Mouse (Mus musculus) erythroblast, adult 5-6 weeks (primary cell): ENCODE measurements around the gene Tbc1d10a. TPM values are rescaled to one million over a fixed set of nuclear protein-coding genes. Genes with fewer than 3 reads are reported as not detected.

Experiments used
- ATAC-seq: replicated peaks from 2 replicates; pipeline ENCODE4 v1.8.0; 2016; ENCODE audit warnings: moderate number of reproducible peaks, mild to moderate bottlenecking, moderate TSS enrichment, inconsistent platforms; ENCODE audit not compliant: poor library complexity, low FRiP score, severe bottlenecking
- total RNA-seq, 2 experiments: library from RNA; stranded (forward) in 1 of 2; stranded (reverse) in 1 of 2; fragments of 150-400 nt in 1 of 2; fragments of 200-764, 138-1000 nt in 1 of 2; gene quantifications; 2 replicates each; pipeline versions ENCODE4 v1.2.3 to v1.2.4; 2015 to 2017; ENCODE audit warnings: low replicate concordance in 2 of 2

The Tbc1d10a gene
- total RNA-seq, 2 experiments from 2014 or later: 1.4 to 3.5 TPM

- no peak for ATAC-seq
Observed at GRCm38 (mm10) chr11:4210786-4211185, 24.2 kb downstream of the Tbc1d10a start.

- no peak for ATAC-seq
Observed at GRCm38 (mm10) chr11:4213107-4213506, 26.5 kb downstream of the Tbc1d10a start.

GRCm38 (mm10) chr11:4214572-4214971 is 28.0 kb downstream of the Tbc1d10a start:
- no peak for ATAC-seq

- ATAC-seq: no peak
Observed at GRCm38 (mm10) chr11:4215061-4215460, 28.5 kb downstream of the Tbc1d10a start.

GRCm38 (mm10) chr11:4216248-4217000 is 29.8 kb downstream of the Tbc1d10a start:
- no peak for ATAC-seq

GRCm38 (mm10) chr11:4217914-4218629 is 31.5 kb downstream of the Tbc1d10a start, which contains the start of gene Castor1:
Gene Castor1 (plus strand): TSS chr11:4218225.
- peak; percentile 91 for ATAC-seq

- no peak for ATAC-seq
Observed at GRCm38 (mm10) chr11:4218637-4219036, 32.0 kb downstream of the Tbc1d10a start.

GRCm38 (mm10) chr11:4219317-4219751 is 32.7 kb downstream of the Tbc1d10a start:
- ATAC-seq: no peak

GRCm38 (mm10) chr11:4219908-4220307 is 33.3 kb downstream of the Tbc1d10a start:
- ATAC-seq: no peak

GRCm38 (mm10) chr11:4220443-4221400 is 34.1 kb downstream of the Tbc1d10a start:
- peak; percentile 54 for ATAC-seq

- no peak for ATAC-seq
Observed at GRCm38 (mm10) chr11:4222046-4222950, 35.7 kb downstream of the Tbc1d10a start.

- ATAC-seq: peak; percentile 61
Observed at GRCm38 (mm10) chr11:4223393-4224188, 37.0 kb downstream of the Tbc1d10a start.

- ATAC-seq: no peak
Observed at GRCm38 (mm10) chr11:4224223-4224622, 37.6 kb downstream of the Tbc1d10a start.

- no peak for ATAC-seq
Observed at GRCm38 (mm10) chr11:4226569-4227325, 40.2 kb downstream of the Tbc1d10a start.

- ATAC-seq: no peak
Observed at GRCm38 (mm10) chr11:4228463-4228862, 41.9 kb downstream of the Tbc1d10a start.

GRCm38 (mm10) chr11:4229841-4230240 is 43.3 kb downstream of the Tbc1d10a start:
- ATAC-seq: no peak

- ATAC-seq: no peak
Observed at GRCm38 (mm10) chr11:4231435-4231834, 44.8 kb downstream of the Tbc1d10a start.
